Mouse (Mus musculus) embryonic facial prominence, embryonic 13.5 days (tissue): ENCODE data around the gene Col24a1. TPM values are rescaled to one million over a fixed set of nuclear protein-coding genes. Genes with fewer than 3 reads are reported as not detected.
"Not testable (repeated sequence)": the region's sequence is repeated elsewhere in the genome, so short reads cannot be mapped to it uniquely, and the experiment has no call there.

Source experiments
- ATAC-seq: fragments of 200-750 bp; cut with Nextera tagmentation; 2 replicates; pipeline ENCODE4 v1.8.0; 2017; ENCODE audit warnings: low read depth; ENCODE audit not compliant: insufficient number of reproducible peaks, insufficient read depth, low FRiP score, low TSS enrichment
- H3K27ac ChIP-seq: fragments of 300-500 bp; sonication (generic); 2 replicates; pipeline ENCODE4 v1.5.1; 2015; ENCODE audit warnings: moderate library complexity, mild to moderate bottlenecking, inconsistent platforms
- H3K27me3 ChIP-seq: fragments of 300-500 bp; sonication (generic); 2 replicates; pipeline ENCODE4 v1.6.1; 2015; ENCODE audit warnings: mild to moderate bottlenecking, inconsistent platforms
- H3K36me3 ChIP-seq: fragments of 300-500 bp; sonication (generic); 2 replicates; pipeline ENCODE4 v1.6.1; 2015; ENCODE audit warnings: mild to moderate bottlenecking, inconsistent platforms
- H3K4me1 ChIP-seq: fragments of 300-500 bp; sonication (generic); 2 replicates; pipeline ENCODE4 v1.6.1; 2015; ENCODE audit warnings: inconsistent platforms
- H3K4me2 ChIP-seq: fragments of 300-500 bp; sonication (generic); 2 replicates; pipeline ENCODE4 v1.6.1; 2015; ENCODE audit warnings: moderate library complexity, mild to moderate bottlenecking, inconsistent platforms
- H3K4me3 ChIP-seq: fragments of 300-500 bp; sonication (generic); 2 replicates; pipeline ENCODE4 v1.5.1; 2015; ENCODE audit warnings: mild to moderate bottlenecking, inconsistent platforms
- H3K9ac ChIP-seq: fragments of 300-500 bp; sonication (generic); 2 replicates; pipeline ENCODE4 v1.6.1; 2015; ENCODE audit warnings: mild to moderate bottlenecking, inconsistent platforms
- H3K9me3 ChIP-seq: fragments of 300-500 bp; sonication (generic); 2 replicates; pipeline ENCODE4 v1.6.1; 2016; ENCODE audit warnings: inconsistent platforms
- WGBS: fragments of 180-500 bp; shearing (Covaris S2); methylation state at CpG from one replicate; pipeline ENCODE4 v1.1.7; 2015; ENCODE audit warnings: mixed read lengths; 5-methylcytosine and 5-hydroxymethylcytosine counted together
- polyA plus RNA-seq: library from polyadenylated mRNA; unstranded; fragments of >200 nt; fragmentation: Nextera tagmentation; extraction: Ambion mirVana; gene quantifications from 2 replicates; pipeline ENCODE4 v1.2.1, GENCODE M21; 2015

The Col24a1 gene
- polyA plus RNA-seq, 1 experiment from 2014 or later = 7.7 TPM

GRCm38 (mm10) chr3:145412137-145412536 lies 119.9 kb downstream of the Col24a1 start:
- Histone ChIP-seq H3K4me3 (no peak overlapping the region), H3K27me3 (no peaks in the 10 kb centered on the region), H3K36me3 (no peaks in the 10 kb centered on the region), H3K9me3 (no peaks in the 10 kb centered on the region), H3K27ac (no peak overlapping the region), H3K9ac (no peak overlapping the region), H3K4me1 (no peaks in the 10 kb centered on the region), H3K4me2 (no peak overlapping the region)
- 30% methylated on average over 4 of the region's 4 CpGs for WGBS
- ATAC-seq = no peak

- WGBS = 93% methylated on average over 3 of the region's 3 CpGs
- no peaks in the 10 kb centered on the region for H3K27me3 ChIP-seq
- H3K27ac ChIP-seq = no peak overlapping the region
- no peak overlapping the region for H3K4me2 ChIP-seq
- ATAC-seq = no peak
- H3K36me3 ChIP-seq = no peaks in the 10 kb centered on the region
- H3K4me1 ChIP-seq = peaks cover 5% of the 10 kb centered on the region; the same call in 1 of the 2 replicates
- H3K4me3 ChIP-seq = no peak overlapping the region
- no peaks in the 10 kb centered on the region for H3K9me3 ChIP-seq
- no peak overlapping the region for H3K9ac ChIP-seq
Observed at GRCm38 (mm10) chr3:145414362-145414761, 122.1 kb downstream of the Col24a1 start.

- Histone ChIP-seq H3K4me2 (no peak overlapping the region), H3K36me3 (no peaks in the 10 kb centered on the region), H3K4me1 (peaks cover 5% of the 10 kb centered on the region; the same call in 1 of the 2 replicates), H3K4me3 (no peak overlapping the region), H3K9ac (no peak overlapping the region), H3K27ac (no peak overlapping the region), H3K27me3 (no peaks in the 10 kb centered on the region), H3K9me3 (no peaks in the 10 kb centered on the region)
- no peak for ATAC-seq
- 59% methylated on average over 9 of the region's 9 CpGs for WGBS
Observed at GRCm38 (mm10) chr3:145417809-145418208, 125.5 kb downstream of the Col24a1 start.

GRCm38 (mm10) chr3:145420421-145420820 lies 128.1 kb downstream of the Col24a1 start:
- Histone ChIP-seq H3K9me3 (no peaks in the 10 kb centered on the region), H3K27me3 (no peaks in the 10 kb centered on the region), H3K4me2 (no peak overlapping the region), H3K9ac (no peak overlapping the region), H3K4me3 (no peak overlapping the region), H3K36me3 (no peaks in the 10 kb centered on the region), H3K27ac (no peak overlapping the region), H3K4me1 (peaks cover 5% of the 10 kb centered on the region; the same call in 1 of the 2 replicates)
- ATAC-seq = no peak
- WGBS = 65% methylated on average over 2 of the region's 2 CpGs

GRCm38 (mm10) chr3:145422044-145422443 lies 129.8 kb downstream of the Col24a1 start:
- no peaks in the 10 kb centered on the region for H3K9me3 ChIP-seq
- no peak overlapping the region for H3K9ac ChIP-seq
- no peak overlapping the region; the same call in 1 of the 2 replicates for H3K27ac ChIP-seq
- ATAC-seq = no peak
- 69% methylated on average over 3 of the region's 3 CpGs for WGBS
- H3K27me3 ChIP-seq = no peaks in the 10 kb centered on the region
- H3K4me2 ChIP-seq = no peak overlapping the region
- no peaks in the 10 kb centered on the region for H3K36me3 ChIP-seq
- H3K4me1 ChIP-seq = peaks cover 5% of the 10 kb centered on the region; the same call in 1 of the 2 replicates
- H3K4me3 ChIP-seq = no peak overlapping the region

GRCm38 (mm10) chr3:145438352-145438751 lies 146.1 kb downstream of the Col24a1 start:
- Histone ChIP-seq H3K9ac (no peak overlapping the region), H3K27ac (no peak overlapping the region), H3K4me2 (no peak overlapping the region), H3K27me3 (no peaks in the 10 kb centered on the region), H3K36me3 (no peaks in the 10 kb centered on the region), H3K9me3 (no peaks in the 10 kb centered on the region), H3K4me1 (no peaks in the 10 kb centered on the region), H3K4me3 (no peak overlapping the region)
- 74% methylated on average over 7 of the region's 7 CpGs for whole genome bisulfite sequencing
- no peak for ATAC-seq

- no peak overlapping the region for H3K9ac ChIP-seq
- no peak for ATAC-seq
- WGBS = 85% methylated on average over 7 of the region's 7 CpGs
Observed at GRCm38 (mm10) chr3:145439086-145439485, 146.8 kb downstream of the Col24a1 start.

GRCm38 (mm10) chr3:145440993-145441392 lies 148.7 kb downstream of the Col24a1 start:
- Histone ChIP-seq H3K9ac (no peak overlapping the region), H3K4me3 (no peak overlapping the region), H3K36me3 (no peaks in the 10 kb centered on the region), H3K27me3 (no peaks in the 10 kb centered on the region), H3K4me2 (no peak overlapping the region), H3K27ac (no peak overlapping the region), H3K9me3 (no peaks in the 10 kb centered on the region), H3K4me1 (no peaks in the 10 kb centered on the region)
- WGBS = 67% methylated on average over 1 of the region's 1 CpGs
- no peak for ATAC-seq

More at GRCm38 (mm10) chr3:145439086-145439485, 146.8 kb downstream of the Col24a1 start:
- no peaks in the 10 kb centered on the region for H3K36me3 ChIP-seq
- H3K27me3 ChIP-seq = no peaks in the 10 kb centered on the region
- H3K9me3 ChIP-seq = no peaks in the 10 kb centered on the region
- no peak overlapping the region for H3K4me2 ChIP-seq
- no peak overlapping the region for H3K27ac ChIP-seq
- no peak overlapping the region for H3K4me3 ChIP-seq
- no peaks in the 10 kb centered on the region for H3K4me1 ChIP-seq

GRCm38 (mm10) chr3:145442268-145442667 lies 150.0 kb downstream of the Col24a1 start:
- WGBS = 86% methylated on average over 1 of the region's 1 CpGs

GRCm38 (mm10) chr3:145443167-145443566 lies 150.9 kb downstream of the Col24a1 start:
- H3K36me3 ChIP-seq, H3K4me1 ChIP-seq, ATAC-seq, H3K27ac ChIP-seq, H3K4me3 ChIP-seq, H3K9me3 ChIP-seq, H3K27me3 ChIP-seq, H3K9ac ChIP-seq, H3K4me2 ChIP-seq: not testable (repeated sequence)
- WGBS = 61% methylated on average over 6 of the region's 6 CpGs

More at GRCm38 (mm10) chr3:145442268-145442667, 150.0 kb downstream of the Col24a1 start:
- Histone ChIP-seq H3K4me1 (no peaks in the 10 kb centered on the region), H3K27ac (no peak overlapping the region), H3K9me3 (no peaks in the 10 kb centered on the region), H3K27me3 (no peaks in the 10 kb centered on the region), H3K4me2 (no peak overlapping the region), H3K36me3 (no peaks in the 10 kb centered on the region), H3K9ac (no peak overlapping the region), H3K4me3 (no peak overlapping the region)
- no peak for ATAC-seq

GRCm38 (mm10) chr3:145457039-145457438 lies 164.8 kb downstream of the Col24a1 start:
- 74% methylated on average over 5 of the region's 5 CpGs for WGBS
- no peaks in the 10 kb centered on the region for H3K36me3 ChIP-seq
- H3K27me3 ChIP-seq = no peaks in the 10 kb centered on the region
- H3K9me3 ChIP-seq = no peaks in the 10 kb centered on the region
- no peak overlapping the region for H3K4me3 ChIP-seq
- no peak for ATAC-seq
- no peak overlapping the region for H3K27ac ChIP-seq
- H3K4me1 ChIP-seq = no peaks in the 10 kb centered on the region
- no peak overlapping the region for H3K9ac ChIP-seq
- H3K4me2 ChIP-seq = no peak overlapping the region

GRCm38 (mm10) chr3:145462351-145462750 lies 170.1 kb downstream of the Col24a1 start:
- H3K9ac ChIP-seq = no peak overlapping the region
- no peak overlapping the region for H3K4me3 ChIP-seq
- WGBS = 69% methylated on average over 7 of the region's 7 CpGs
- H3K4me2 ChIP-seq = no peak overlapping the region
- no peaks in the 10 kb centered on the region for H3K27me3 ChIP-seq
- ATAC-seq = no peak
- H3K9me3 ChIP-seq = no peaks in the 10 kb centered on the region
- H3K36me3 ChIP-seq = no peaks in the 10 kb centered on the region
- H3K27ac ChIP-seq = no peak overlapping the region
- H3K4me1 ChIP-seq = 0 out of 2 replicates have a peak, but pooled peaks cover 3% of the 10 kb centered on the region
